Mouse (Mus musculus) embryo, embryonic 11 days (tissue): ENCODE results near the gene Iqce.

Experiments used
- DNase-seq: peaks from one replicate; pipeline ENCODE4 v3.0.0-alpha.2; 2015

Gene Iqce

DNA sequence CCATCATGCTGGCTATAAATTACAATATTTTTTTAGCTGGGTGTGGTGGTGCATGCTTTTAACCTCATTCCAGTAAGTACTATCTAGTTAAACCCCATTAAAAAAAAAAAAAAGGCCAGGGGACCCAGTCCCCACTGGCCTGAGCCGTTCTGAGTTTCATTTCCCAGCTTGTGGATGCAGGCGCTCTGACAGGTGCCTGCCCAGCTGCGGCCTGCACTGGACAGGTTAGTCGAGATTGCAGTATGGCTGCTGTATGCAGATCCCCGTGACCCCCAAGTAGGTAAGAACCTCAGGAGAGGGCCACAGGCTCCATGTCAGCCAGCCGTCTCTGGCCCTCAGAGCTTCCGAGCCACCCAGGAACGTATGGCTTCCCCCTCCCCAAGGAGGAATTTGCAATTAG, 40.8 kb downstream of the Iqce start:
- no peak for DNase-seq

DNA sequence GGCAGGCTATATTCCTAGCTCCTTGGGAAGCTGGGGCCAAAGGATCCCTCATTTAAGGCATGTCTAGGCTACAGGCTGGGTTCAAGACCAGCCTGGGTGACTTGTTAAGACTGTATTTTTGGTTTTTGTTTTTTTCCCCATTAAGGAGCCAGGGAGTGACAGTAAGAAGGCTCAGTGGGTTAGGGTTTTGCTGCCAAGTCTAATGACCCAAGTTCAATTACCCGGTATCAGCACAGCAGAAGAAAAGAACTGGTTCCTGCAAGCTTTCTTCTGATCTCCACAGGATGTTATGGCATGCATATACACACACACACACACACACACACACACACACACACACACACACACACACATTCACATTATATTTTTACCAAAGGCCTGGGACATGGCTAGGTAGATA, 41.8 kb downstream of the Iqce start:
- DNase-seq = no peak

DNA sequence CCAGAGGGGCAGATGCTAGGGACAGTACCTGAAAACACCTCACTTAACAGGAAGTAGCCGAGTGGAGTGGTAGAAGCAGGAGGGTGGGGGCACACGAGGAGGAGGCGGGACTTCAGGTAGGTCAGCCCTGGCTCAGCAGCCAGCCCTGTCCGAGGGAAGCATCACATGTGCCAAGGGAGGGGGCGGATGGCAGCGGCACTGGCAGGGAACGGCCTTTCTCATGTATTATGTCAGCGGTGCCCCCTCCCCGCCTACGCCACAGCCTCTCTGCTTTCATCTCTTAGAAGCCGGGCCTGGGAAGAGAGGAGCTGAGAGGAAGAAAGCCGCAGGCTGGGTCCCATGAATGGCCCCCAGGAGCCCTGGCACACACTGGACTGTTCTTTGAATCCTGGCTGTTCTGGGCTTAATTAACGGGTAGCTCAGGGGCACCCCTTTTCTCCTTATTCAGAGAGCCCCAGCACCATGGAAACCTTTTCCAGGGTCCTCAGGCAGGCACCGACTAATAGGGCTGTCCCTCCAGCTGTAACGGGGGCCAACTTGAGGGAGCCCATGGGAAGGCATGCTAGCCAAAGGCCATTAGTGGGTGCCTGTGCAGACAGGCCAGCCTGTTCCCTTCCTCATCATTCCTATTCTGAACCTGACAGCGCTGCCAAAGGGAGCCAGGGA, 42.4 kb downstream of the Iqce start:
- DNase-seq = peak; percentile 29

DNA sequence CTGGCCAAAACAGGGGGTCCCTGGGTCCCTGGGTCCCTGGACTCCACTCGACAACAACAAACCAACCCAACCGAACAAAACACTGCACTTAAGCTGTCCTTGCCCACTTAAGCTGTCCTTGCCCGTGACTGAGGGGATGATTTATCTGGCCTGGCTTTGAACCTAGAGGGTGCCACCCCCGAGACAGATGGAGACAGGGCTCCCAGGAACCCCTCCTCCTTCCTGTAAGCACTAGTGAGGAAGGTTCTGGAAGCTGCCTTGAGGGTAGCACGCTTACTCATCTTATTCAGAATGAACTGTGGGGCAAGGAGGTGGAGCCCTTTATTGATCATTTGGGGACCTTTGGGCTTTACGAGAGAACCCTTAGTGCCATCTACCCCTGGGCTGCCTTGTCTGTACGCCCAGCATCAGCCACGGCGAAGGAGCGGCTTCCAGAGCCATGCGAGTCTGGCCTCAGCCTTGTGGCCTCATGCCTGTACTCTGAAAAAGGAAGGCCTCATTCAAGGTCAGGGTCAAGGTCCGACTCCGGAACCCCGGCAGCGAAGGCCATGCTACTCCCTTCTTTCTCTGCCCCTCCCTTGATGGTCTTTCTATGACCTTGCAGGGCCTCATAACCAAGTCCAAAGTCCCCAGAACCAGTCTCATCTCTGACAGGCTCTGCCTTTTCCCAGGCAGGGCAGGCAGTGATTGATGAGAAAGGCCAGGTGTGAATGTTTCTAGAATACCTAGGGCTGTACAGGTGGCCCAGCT, 47.9 kb downstream of the Iqce start:
- no peak for DNase-seq

DNA sequence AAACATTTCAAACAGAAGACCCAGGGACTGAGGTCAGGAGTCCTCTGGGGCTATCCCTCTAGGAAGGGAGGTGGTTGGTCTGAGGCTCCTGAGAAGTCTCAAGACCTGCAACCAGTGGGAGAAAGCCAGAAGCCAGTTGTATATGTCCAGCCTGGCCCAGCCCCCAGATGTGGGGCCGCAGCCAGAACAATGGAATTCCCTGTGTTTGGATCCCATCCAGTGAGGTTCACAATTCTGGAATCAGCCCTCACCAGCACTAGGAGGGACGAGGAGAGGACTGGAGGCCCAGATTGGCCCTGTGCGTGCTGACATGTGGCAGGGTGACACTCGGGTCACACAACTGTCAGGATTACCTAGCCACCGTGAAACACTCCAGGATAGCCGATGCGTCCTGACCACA, 49.6 kb downstream of the Iqce start:
- no peak for DNase-seq

DNA sequence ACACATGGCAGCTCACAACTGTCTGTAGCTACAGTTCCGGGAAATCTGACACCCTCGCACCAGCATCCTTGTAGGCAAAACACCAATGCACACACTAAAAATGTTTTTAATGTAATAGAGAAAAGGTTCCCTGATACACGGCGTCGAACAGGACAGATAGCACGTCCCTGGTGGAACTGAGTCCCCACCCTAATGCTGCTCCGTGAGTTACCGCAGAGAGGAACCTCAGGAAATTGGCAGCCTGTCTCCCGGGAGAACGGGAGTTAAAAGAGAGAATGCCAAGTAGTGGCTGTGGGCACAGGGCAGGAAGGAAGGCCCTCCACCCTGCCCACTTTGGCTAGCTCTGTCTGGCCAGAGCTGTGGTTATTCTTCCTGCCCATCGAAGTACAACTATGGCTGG, 50.9 kb downstream of the Iqce start:
- DNase-seq = no peak

DNA sequence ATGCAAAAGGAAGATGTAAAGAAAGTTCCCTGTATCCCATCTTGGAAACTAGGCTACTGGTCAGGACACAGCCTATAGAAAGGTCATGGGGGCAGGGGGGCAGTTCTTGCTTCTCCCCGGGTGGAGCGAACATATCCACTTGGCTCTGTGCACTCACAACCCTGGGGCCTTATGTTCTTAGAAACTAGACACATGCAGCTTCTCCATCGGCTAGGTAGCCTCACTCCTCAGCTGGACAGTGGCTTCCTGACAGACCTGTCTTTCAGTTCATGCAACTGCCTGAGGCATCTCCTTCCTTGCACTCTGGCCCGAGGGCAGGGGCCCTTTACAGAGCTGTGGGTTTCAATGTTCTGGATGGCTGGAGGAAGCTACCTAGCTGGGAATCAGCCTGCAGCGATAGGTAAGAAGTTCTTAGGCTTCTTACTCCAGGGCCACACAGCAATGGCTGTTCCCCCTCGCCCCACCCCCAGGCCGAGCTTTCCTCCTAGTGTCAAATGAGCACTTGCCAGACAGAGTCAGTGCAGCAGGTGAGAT, 52.2 kb downstream of the Iqce start:
- no peak for DNase-seq

DNA sequence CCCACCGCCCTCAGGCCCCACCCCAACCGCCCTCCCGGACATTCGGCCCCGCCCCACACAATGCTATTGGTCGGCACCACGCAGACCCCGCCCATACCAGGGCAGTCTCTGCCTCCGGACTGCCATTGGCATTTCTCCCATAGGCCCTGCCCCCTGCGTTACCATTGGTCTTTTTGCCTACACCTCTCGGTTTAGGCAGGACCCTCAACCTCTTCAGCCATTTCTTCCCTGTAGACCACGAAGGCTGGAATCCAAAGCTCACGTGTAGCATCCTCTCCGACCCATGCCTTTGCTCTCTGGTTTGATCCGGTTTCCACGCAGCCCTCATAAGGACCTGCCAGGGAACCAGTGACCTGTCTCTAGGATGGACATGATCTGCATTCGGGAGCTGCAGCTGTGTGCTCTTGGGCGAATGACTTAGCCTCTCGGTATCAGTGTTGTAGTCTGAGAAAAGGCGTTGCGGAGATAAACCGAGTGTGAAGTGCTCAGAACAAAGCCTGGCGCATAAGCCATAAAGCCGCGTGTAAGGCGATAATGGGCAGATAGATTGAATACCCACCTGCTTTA, 53.0 kb downstream of the Iqce start:
- DNase-seq = peak; percentile 99

DNA sequence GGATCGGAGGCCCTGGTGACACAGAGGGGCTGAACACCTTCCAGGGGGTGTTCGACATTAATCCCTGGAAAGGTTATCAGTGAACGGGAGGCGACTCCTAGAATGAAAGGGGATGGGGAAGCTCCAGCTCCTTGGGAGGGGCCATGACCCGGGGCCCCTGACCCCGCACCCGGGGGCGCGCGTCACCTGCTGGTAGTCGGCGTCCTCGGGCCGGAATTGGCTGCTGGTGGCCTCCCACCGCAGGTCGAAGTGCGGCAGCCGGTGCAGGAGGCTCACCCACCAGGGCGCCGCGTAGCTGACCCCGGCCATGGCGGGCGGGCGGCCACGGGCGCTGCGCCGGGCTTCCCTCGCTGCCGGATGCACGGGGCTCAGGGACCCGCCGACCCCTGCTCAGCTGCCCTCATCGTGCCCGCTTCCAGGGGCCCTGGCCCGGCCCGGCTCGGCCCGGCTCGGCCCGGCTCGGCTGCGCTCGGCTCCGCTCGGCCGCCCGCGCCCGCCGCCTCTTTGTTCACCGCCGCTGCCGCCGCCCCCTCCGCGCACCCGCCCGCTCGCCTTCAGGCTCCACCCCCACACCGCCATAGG, 53.6 kb downstream of the Iqce start, which contains the start of gene Ttyh3:
Ttyh3 (minus strand) TSS at position 513 of the 582 bp plus-strand sequence.
- DNase-seq = no peak

DNA sequence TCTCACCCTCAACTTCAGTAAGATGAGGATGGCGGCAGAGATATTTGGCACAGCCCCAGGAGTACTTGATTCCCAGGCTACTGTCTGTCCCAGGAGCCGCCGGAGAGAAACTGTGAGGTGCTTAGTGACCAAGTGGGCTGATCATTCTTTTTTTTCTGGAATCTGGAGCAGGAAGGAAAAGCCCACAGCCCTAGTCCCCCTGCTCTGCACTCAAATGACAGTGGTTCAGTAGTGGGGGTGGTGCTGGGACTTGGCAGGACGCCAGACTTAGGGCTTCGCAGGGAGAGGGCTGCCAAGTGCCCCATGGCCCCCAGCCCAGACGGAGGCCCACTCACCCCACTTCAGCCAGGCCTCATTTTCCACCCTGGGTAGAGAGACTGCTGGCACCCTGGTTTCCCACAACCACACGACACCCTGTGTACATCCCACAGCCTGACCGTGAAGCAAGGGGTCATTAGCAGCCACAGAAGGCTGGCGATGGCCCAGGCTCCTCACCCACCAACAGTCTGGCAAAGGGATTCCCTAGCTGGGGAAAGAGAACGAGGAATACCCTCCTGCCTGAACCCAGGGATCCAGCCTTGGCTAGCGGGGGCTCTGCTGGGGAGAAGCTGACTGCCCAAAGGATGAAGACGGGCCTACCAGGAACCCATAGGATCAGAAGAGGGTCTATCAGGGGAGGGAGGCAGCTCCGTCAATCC, 54.2 kb downstream of the Iqce start:
- DNase-seq = peak; percentile 59

DNA sequence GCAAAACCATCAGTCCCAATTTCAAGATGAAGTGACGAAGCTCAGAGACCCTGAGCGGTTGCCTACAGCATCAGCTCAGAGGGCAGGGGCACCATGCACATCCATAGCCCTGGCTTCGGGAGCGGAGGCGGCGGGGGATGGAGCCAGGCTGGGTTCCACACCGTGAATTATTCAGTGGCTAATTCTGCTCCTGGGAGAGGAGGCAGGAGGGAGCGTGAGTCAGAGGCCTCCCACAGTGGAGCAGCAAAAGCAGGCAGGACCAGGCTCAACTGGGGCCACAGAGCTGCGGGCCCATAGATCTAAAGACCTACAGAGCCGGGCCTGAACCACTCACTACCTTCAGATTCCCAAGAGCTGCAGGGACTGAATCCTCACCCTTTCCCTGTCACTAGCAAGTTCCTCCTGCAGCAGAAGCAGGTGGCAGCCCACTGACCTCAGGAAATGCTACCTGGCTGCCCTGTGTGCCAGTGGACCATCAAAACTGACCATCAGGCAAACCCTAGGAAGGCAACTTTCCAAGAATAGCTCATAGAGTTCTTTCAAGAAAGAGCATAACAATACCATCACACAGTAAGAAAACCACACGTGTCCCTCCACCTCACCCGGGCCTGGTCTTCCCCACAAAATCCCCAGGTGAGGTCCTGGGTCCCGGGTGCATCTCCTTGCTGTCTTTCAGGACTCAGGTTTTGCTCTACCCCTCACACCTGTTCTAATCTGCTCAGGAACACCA, 55.0 kb downstream of the Iqce start:
- DNase-seq = no peak

DNA sequence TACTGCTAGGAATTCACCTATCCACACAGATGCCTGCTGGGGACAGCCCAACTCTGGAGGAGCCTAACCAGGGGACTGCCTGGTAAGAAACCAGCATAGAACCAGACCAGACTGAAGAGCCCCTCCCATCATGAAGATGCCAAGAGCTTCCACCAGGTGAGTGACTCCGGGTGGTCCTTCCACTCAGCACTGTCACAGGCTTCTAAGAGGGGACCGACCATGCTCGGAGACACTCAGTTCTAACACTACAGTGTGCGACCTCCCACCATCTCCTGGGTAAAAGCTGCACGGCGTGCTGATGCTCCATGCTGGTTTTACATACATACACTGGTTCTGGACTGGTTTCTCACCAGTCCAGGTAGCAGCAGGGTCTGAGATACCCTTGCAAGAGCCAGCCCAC, 56.0 kb downstream of the Iqce start:
- no peak for DNase-seq

DNA sequence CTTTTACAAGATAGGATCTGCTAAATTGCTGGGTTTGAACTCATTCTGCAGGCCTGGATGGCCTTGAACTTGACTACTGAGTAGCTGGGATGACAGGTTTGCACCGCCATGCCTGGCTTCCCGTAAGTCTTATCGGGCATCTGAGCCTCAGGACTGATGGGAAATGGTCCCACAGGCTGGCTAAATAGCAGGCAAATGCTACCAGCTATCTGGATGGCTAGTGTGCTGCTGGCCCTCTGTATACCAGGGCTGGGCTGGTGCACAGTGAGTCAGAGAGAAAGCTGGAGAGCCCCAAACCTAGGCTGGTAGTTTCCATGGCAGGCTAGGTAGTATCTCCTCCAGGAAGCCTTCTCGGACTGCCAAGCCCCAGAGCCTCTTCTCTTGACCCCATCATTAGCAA, 56.7 kb downstream of the Iqce start:
- DNase-seq = no peak

DNA sequence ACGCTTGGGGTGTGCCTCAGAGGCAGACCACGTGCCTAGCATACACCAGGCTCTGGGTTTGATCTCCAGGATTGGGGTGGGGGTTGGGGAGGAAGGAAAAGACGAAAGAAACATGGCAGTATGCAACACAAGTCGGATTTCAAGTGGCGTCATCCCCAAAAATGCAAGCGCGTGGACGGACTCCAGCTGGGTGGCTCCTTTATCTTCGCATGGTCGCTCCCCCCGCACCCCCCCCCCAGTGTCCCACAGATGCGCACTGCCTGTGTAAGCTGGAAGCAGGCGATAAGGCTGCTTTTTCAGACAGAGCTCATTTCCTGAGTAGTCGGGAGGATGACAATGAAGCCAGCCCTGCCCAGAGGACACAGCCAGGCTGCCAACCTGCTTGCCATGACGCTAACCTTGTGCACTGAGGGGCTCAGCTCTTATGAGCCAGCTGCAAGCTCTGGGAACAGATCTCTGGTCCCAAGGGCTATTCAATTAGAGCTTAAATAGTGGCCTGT, 57.4 kb downstream of the Iqce start:
- DNase-seq = no peak

DNA sequence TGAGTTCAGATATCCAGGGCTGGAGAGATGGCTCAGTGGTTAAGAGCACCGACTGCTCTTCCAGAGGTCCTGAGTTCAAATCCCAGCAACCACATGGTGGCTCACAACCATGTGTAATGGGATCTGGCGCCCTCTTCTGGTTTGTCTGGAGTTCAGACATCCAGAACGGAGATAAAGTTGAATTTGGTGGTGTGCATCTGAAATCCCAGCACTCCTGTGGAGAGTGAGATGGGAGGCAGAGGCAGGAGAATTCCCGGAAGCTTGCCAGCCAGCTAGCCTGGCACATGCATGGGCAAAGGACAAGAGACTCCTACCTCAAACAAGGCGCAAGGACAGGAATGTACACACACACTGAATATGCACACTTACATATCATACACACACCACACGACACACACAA, 57.9 kb downstream of the Iqce start:
- no peak for DNase-seq

DNA sequence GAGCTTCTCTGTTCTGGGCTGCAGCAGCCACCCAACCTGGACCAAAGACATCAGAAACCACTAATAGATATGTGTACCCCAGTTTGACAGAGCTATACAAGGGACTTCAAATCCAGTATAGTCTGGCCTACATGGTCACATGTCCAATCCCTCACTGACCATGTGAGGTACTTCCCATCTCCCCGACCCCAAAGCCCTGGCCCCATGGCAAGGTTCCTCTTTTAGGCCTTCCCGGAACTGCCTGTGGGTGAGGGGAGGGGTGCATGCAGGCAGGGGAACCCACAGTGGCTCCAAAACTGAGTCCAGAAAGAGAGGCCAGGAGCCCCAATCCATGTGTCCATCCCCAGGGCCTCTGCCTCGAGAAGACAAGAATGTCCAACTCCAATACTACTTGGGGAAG, 60.1 kb downstream of the Iqce start:
- DNase-seq = no peak

DNA sequence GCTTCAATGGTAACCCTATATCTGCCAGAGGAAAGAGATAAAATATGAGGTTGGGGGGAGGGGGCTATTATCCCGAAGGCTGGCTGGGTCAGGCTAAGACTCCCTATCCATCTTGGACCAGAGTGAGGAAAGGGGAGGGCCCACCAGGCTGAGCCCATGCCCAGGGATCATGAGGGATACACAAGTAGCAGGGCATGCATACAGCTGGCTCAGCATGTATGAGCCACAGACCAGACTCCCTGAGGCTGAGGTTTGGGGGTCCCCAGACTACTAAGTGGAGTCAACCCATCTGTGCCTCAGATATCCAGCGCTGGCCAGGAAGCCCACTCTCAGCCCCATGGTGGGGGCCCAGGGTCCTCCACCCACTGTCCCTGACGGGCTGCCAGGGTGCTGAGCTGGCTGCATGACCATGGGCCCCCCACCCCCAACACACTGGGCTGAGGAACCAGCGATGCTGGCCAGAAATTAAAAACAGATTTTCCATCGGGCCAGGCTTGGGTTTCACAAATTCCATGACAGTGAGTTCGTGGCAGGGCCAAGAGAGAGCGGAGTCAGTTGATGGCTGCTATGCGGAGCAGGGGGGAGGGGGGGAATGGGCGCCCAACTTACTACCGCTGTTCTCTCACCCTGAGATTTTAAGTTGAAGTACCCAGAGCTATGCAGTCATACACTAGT, 60.8 kb downstream of the Iqce start:
- DNase-seq = peak; percentile 76

DNA sequence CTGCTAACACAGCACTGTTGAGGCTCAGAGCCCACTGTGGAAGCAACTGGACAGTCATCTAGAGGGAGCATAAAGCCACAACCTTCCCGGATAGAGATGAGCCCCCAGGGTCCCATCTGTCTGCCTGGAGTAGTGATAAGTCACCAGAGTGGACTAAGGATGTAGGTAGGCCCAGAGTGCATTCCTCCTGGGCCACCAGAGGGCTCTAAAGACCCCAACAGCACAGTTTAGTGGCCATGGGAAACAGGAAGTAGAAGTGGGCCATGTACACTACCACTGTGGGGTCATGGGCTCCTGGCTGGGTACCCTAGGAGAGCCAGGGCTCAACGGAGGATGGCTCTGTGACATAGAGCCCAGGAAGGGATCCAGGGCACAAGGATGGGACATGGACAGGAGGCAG, 61.4 kb downstream of the Iqce start:
- no peak for DNase-seq

DNA sequence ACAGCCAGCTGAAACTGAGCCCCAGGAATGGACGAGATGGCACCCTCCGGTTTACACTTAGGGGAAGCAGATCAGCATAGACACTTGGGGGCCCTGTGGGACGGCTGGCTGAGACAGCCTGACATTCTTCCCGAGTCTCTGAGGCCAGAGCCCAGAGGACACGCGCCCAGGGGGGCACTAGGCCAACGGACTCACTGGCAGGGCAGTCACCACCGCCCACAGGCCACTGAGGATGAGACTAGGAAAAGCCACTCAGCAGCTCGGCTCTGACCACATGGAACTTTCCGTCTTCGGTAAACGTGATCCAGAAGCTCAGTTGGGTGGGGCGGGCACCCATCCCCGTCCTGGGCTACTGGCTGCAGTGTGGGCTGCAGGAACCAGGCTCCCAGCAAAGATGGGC, 62.3 kb downstream of the Iqce start:
- no peak for DNase-seq

DNA sequence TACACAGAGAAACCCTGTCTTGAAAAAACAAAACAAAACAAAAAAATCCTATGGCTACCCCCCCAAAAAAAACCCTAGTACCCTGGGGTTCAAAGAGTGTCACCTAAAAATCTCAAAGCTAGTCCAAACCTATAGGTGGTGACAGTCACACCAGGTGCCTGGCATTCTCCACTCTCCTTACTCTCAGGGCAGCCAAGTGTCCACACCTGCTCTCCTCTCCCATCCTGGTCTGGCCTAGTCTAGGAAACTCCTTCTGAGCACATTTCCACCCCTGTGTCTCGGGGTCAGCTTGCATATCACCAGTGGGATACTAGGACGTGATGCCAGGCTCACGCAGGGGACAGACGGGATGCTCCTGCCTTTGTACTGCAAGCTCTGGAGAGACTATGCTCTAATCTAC, 62.9 kb downstream of the Iqce start:
- DNase-seq = no peak

DNA sequence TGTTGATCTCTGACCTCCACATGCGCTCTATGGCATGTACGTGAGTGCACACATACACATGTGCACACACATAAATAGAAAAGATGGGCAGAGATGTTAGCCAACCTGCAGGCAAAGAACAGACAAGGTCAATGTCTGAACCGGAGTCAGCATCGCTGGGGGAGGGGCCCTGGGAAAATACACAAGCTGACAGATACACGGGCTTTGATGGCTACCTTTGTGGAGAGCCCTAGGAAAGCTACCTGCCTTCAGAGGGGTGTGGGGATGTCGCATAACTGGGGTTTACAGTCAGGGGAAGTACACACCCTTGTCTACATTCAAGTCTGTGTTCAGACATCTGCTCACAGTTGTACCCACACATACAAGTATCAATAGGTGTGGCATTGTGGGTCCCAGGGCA, 63.7 kb downstream of the Iqce start:
- no peak for DNase-seq

DNA sequence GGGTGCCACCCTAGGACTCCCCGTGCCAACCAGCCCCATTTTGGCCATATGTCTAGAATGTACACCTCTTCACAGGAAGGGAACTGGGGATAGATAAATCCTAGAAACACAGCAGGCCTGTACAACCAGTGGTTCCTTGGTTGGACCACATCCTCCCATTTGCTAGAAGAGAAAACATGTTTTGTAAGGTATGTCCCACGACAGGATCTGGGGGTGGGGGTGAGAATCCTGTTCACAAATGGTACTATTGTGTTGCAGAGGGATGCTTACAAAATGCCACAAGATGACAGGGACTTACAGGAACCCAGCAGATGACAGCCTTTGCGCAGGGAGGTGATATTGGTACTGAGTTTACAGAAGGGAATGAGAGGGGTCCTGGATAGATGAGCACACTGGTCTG, 64.2 kb downstream of the Iqce start:
- no peak for DNase-seq
